Mouse (Mus musculus) limb, embryonic 13.5 days (tissue): ENCODE measurements around the gene Sgip1. TPM values are rescaled to one million over a fixed set of nuclear protein-coding genes. Genes with fewer than 3 reads are reported as not detected.

ENCODE experiments used
- ATAC-seq: fragments of 200-750 bp; cut with Nextera tagmentation; 2 replicates; pipeline ENCODE4 v1.8.0; 2017; ENCODE audit warnings: low read depth, moderate number of reproducible peaks, moderate TSS enrichment; ENCODE audit not compliant: low FRiP score
- H3K27ac ChIP-seq: fragments of 300-500 bp; sonication (generic); 2 replicates; pipeline ENCODE4 v1.5.1; 2015; ENCODE audit warnings: inconsistent platforms, mild to moderate bottlenecking, moderate library complexity
- H3K27me3 ChIP-seq: fragments of 300-500 bp; sonication (generic); 2 replicates; pipeline ENCODE4 v1.6.1; 2015; ENCODE audit warnings: mild to moderate bottlenecking, inconsistent platforms
- H3K36me3 ChIP-seq: fragments of 300-500 bp; sonication (generic); 2 replicates; pipeline ENCODE4 v1.6.1; 2015; ENCODE audit warnings: inconsistent platforms, mild to moderate bottlenecking, moderate library complexity
- H3K4me1 ChIP-seq: fragments of 300-500 bp; sonication (generic); 2 replicates; pipeline ENCODE4 v1.6.1; 2015; ENCODE audit warnings: inconsistent platforms
- H3K4me2 ChIP-seq: fragments of 300-500 bp; sonication (generic); replicated peaks from 2 replicates; pipeline ENCODE4 v1.6.1; 2015; ENCODE audit warnings: inconsistent platforms, mild to moderate bottlenecking, moderate library complexity
- H3K4me3 ChIP-seq: fragments of 300-500 bp; sonication (generic); 2 replicates; pipeline ENCODE4 v1.5.1; 2015; ENCODE audit warnings: moderate library complexity, mild to moderate bottlenecking, inconsistent platforms
- H3K9ac ChIP-seq: fragments of 300-500 bp; sonication (generic); 2 replicates; pipeline ENCODE4 v1.6.1; 2015; ENCODE audit warnings: mild to moderate bottlenecking, inconsistent platforms
- H3K9me3 ChIP-seq: fragments of 300-500 bp; sonication (generic); 2 replicates; pipeline ENCODE4 v1.6.1; 2016; ENCODE audit warnings: inconsistent platforms
- WGBS: fragments of 180-500 bp; shearing (Covaris S2); methylation state at CpG from one replicate; pipeline ENCODE4 v1.1.7; 2015; 5-methylcytosine and 5-hydroxymethylcytosine counted together
- polyA plus RNA-seq: library from polyadenylated mRNA; unstranded; fragments of >200 nt; fragmentation: Nextera tagmentation; extraction: Ambion mirVana; gene quantifications from 2 replicates; pipeline ENCODE4 v1.2.1, GENCODE M21; 2015

The Sgip1 gene
- polyA plus RNA-seq, 1 experiment from 2014 or later, result 10.0 TPM

GRCm38 (mm10) chr4:102976290-102977275, 235.5 kb downstream of the Sgip1 start:
- Histone ChIP-seq H3K9ac (no peak overlapping the region), H3K4me3 (no peak overlapping the region), H3K4me2 (no peak overlapping the region), H3K36me3 (no peaks in the 10 kb centered on the region), H3K27me3 (peaks cover 26% of the 10 kb centered on the region), H3K27ac (no peak overlapping the region), H3K4me1 (peaks cover 12% of the 10 kb centered on the region), H3K9me3 (no peaks in the 10 kb centered on the region)
- WGBS, result 49% methylated on average over 12 of the region's 12 CpGs
- ATAC-seq, result no peak

- Histone ChIP-seq H3K27me3 (peaks cover 26% of the 10 kb centered on the region), H3K9ac (no peak overlapping the region), H3K4me2 (peak overlapping the region; percentile 81), H3K4me1 (peaks cover 12% of the 10 kb centered on the region), H3K9me3 (no peaks in the 10 kb centered on the region), H3K36me3 (no peaks in the 10 kb centered on the region), H3K4me3 (peak overlapping the region; percentile 40), H3K27ac (no peak overlapping the region)
- no peak; the same call in 1 of the 2 replicates for ATAC-seq
- 7% methylated on average over 16 of the region's 16 CpGs for WGBS
Measured at GRCm38 (mm10) chr4:102977778-102978321, 236.8 kb downstream of the Sgip1 start.

DNA sequence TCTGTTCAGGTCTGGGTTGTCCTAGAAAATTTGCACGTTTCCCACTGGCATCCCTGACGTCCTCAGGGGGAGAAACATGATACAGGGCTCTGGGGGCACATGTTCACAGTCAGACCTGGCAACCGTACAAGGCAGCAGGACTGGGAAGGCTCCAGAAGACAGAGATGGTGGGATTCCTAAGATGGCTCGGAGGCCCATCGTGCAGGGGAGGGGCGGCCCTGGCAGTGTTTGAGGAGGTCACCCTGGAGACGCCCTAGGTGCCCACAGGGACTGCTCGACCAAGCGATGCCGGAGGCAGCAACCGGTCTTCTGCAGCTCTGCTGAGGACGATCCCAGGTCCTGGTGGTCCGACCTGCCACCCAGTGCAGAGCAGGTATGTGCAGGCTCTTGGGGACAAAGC, 237.3 kb downstream of the Sgip1 start, which contains the start of gene Tctex1d1:
Gene Tctex1d1, plus strand, starts transcription at position 167 of the 400 bp plus-strand sequence.
- Histone ChIP-seq H3K4me2 (peak within 1 kb of the TSS; percentile 81), H3K4me3 (peak within 1 kb of the TSS; percentile 40), H3K9me3 (no peaks in the 10 kb centered on the region), H3K4me1 (peaks cover 12% of the 10 kb centered on the region), H3K36me3 (no peaks in the 10 kb centered on the region), H3K9ac (peak within 1 kb of the TSS; percentile 53), H3K27me3 (peaks cover 26% of the 10 kb centered on the region), H3K27ac (no peak within 1 kb of the TSS)
- peak; percentile 67 for ATAC-seq
- 4% methylated on average over 13 of the region's 13 CpGs for WGBS

GRCm38 (mm10) chr4:102979385-102979784, 238.3 kb downstream of the Sgip1 start:
- H3K4me3 ChIP-seq, result no peak overlapping the region
- H3K4me2 ChIP-seq, result peak overlapping the region; percentile 81
- WGBS, result 60% methylated on average over 5 of the region's 5 CpGs

GRCm38 (mm10) chr4:102981709-102982108, 240.6 kb downstream of the Sgip1 start:
- no peaks in the 10 kb centered on the region for H3K9me3 ChIP-seq
- no peak overlapping the region for H3K27ac ChIP-seq
- H3K4me3 ChIP-seq, result no peak overlapping the region
- peaks cover 12% of the 10 kb centered on the region for H3K4me1 ChIP-seq
- no peak overlapping the region for H3K9ac ChIP-seq
- H3K27me3 ChIP-seq, result peaks cover 26% of the 10 kb centered on the region
- H3K4me2 ChIP-seq, result no peak overlapping the region
- ATAC-seq, result no peak
- 78% methylated on average over 8 of the region's 8 CpGs for WGBS
- H3K36me3 ChIP-seq, result no peaks in the 10 kb centered on the region

More at GRCm38 (mm10) chr4:102979385-102979784, 238.3 kb downstream of the Sgip1 start:
- H3K9ac ChIP-seq, result no peak overlapping the region
- H3K27me3 ChIP-seq, result peaks cover 26% of the 10 kb centered on the region
- no peaks in the 10 kb centered on the region for H3K9me3 ChIP-seq
- no peak for ATAC-seq
- H3K27ac ChIP-seq, result no peak overlapping the region
- peaks cover 12% of the 10 kb centered on the region for H3K4me1 ChIP-seq
- no peaks in the 10 kb centered on the region for H3K36me3 ChIP-seq

DNA sequence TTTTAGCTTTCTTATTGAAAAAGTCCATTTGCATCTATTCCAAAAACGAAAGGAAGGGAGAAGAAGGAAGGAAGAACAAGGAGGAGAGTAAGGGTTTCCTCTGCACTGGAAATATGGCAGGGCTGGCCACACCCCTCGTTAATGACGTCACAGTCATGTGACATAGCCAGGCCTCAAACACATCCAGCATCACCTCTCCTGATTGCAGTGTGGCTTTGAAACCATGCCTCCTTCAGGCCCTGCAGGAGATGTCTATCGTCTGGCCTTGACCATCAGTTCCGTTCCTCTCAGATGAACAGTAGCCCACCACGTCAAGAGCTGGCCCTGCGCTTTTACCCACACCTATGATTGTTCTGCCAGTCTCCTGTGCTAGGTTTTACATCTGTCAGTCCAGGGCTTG, 245.1 kb downstream of the Sgip1 start:
- Histone ChIP-seq H3K4me2 (no peak overlapping the region), H3K4me3 (no peak overlapping the region), H3K27ac (no peak overlapping the region), H3K4me1 (peaks cover 5% of the 10 kb centered on the region), H3K27me3 (no peaks in the 10 kb centered on the region), H3K9me3 (no peaks in the 10 kb centered on the region), H3K36me3 (no peaks in the 10 kb centered on the region), H3K9ac (no peak overlapping the region)
- ATAC-seq, result no peak
- 70% methylated on average over 7 of the region's 7 CpGs for WGBS

DNA sequence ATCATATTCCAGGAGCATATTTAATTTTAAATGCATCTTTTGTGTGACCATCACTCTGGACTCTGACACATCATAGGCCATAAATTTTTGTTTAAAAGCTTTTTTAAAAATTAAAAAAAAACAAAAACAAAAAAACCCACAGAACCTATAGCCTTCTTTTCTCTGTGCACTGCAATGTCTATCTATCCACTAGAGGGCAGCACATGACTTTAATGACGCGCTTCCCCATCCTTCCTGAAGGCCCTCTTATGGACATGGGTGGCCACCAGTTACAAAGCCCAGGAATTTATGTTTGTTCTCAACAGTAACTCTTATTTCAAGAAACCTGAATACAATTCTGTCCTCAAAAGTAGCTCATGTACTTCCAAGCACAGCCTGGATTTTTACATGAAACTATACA, 245.8 kb downstream of the Sgip1 start:
- ATAC-seq, result peak; percentile 79
- no peaks in the 10 kb centered on the region for H3K36me3 ChIP-seq
- H3K27ac ChIP-seq, result no peak overlapping the region
- WGBS, result 1% methylated on average over 2 of the region's 2 CpGs
- H3K4me2 ChIP-seq, result no peak overlapping the region
- no peaks in the 10 kb centered on the region for H3K9me3 ChIP-seq
- H3K4me3 ChIP-seq, result no peak overlapping the region
- peaks cover 12% of the 10 kb centered on the region for H3K4me1 ChIP-seq
- H3K9ac ChIP-seq, result no peak overlapping the region
- H3K27me3 ChIP-seq, result no peaks in the 10 kb centered on the region

DNA sequence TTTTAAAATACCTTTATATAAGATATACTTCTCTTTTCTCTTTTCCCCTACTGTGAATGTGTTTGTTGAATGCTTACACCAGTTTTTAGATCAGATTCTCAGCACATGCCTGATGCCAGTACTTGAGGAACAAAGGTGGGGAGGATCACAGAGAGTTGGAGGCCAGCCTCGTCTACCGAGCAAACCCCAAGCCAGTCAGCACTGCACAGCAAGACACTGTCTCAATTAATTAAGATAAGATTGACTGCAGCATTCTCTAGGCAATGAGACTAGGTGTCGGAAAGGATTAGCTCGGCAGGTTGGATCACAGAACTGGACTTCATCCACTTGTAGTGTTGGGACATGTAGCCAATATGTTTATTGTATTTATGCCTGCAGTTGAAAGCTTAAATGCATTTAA, 246.2 kb downstream of the Sgip1 start:
- Histone ChIP-seq H3K4me3 (no peak overlapping the region), H3K9me3 (no peaks in the 10 kb centered on the region), H3K4me2 (no peak overlapping the region), H3K9ac (no peak overlapping the region), H3K27ac (no peak overlapping the region), H3K4me1 (peaks cover 12% of the 10 kb centered on the region), H3K27me3 (no peaks in the 10 kb centered on the region), H3K36me3 (no peaks in the 10 kb centered on the region)
- ATAC-seq, result no peak
- WGBS, result 43% methylated on average over 4 of the region's 4 CpGs

DNA sequence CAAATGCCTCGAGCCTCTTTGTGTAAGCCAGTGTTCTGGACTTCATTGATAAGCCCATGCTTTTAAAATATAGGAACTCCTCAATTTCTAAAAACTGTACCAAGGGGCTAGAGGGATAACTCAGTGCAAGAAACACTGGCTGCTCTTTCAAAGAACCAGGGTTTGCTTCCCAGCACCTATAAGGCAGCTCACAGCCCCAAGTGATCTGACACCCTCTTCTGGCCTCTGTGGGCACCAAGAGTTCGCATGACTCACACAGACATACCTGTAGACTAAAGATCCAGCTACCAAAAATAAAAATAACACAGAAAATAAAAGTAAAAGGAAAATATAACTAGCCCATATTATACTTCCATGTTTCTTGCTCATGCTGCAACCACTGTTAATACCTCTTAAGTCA, 246.7 kb downstream of the Sgip1 start:
- Histone ChIP-seq H3K27ac (no peak overlapping the region), H3K9me3 (no peaks in the 10 kb centered on the region)

DNA sequence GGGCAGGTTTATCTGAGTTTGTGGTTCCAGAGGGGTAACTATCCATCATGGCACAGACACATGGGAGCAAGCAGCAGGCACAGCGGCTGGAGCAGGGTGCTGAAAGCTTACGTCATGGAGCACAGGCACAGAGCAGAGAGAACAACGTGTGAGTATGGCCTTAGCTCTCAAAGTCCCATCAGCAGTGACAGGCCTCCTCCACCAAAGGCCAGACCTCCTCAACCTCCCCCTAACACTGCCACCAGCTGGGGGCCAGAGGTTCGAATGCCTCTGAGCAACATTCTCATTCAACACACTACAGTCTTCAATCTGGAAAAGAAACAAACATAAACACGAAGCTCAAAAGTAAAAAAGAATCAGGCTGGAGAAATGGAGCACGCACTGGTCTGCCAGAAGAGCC, 247.4 kb downstream of the Sgip1 start:
- H3K9me3 ChIP-seq, result no peaks in the 10 kb centered on the region
- 72% methylated on average over 6 of the region's 6 CpGs for WGBS

More for the DNA sequence above, 246.7 kb downstream of the Sgip1 start:
- no peaks in the 10 kb centered on the region for H3K36me3 ChIP-seq
- ATAC-seq, result no peak
- peaks cover 12% of the 10 kb centered on the region for H3K4me1 ChIP-seq
- H3K9ac ChIP-seq, result no peak overlapping the region
- WGBS, result 72% methylated on average over 2 of the region's 2 CpGs
- H3K4me2 ChIP-seq, result no peak overlapping the region
- no peaks in the 10 kb centered on the region for H3K27me3 ChIP-seq
- H3K4me3 ChIP-seq, result no peak overlapping the region

DNA sequence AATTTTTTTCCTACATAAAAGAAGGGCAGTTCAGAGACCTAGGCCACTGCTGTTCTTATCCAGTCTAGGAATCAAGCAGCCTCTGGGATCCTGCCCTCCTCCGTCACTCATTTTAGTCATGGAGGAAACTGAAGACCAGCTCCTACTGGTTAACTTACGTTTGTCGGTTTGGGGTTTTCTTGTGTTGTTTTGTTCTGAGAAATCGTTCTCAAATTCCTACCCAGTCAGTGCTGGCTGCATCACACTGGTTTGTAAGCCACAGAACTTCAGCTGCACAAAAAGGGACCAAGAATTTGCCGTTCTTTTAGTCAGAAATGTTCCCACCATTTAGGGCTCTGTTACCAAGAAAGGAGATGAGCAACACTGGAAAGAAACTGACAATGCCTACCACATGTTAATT, 248.3 kb downstream of the Sgip1 start:
- Histone ChIP-seq H3K36me3 (no peaks in the 10 kb centered on the region), H3K9me3 (no peaks in the 10 kb centered on the region), H3K4me2 (no peak overlapping the region), H3K4me3 (no peak overlapping the region), H3K9ac (no peak overlapping the region), H3K27ac (no peak overlapping the region), H3K4me1 (peaks cover 12% of the 10 kb centered on the region), H3K27me3 (no peaks in the 10 kb centered on the region)
- 81% methylated on average over 5 of the region's 5 CpGs for WGBS
- no peak for ATAC-seq

More for the DNA sequence above, 247.4 kb downstream of the Sgip1 start:
- no peak for ATAC-seq
- Histone ChIP-seq H3K4me3 (no peak overlapping the region), H3K36me3 (no peaks in the 10 kb centered on the region), H3K27me3 (no peaks in the 10 kb centered on the region), H3K27ac (no peak overlapping the region), H3K9ac (no peak overlapping the region), H3K4me2 (no peak overlapping the region), H3K4me1 (peaks cover 12% of the 10 kb centered on the region)

GRCm38 (mm10) chr4:102990016-102990415, 248.9 kb downstream of the Sgip1 start:
- no peak for ATAC-seq
- 79% methylated on average over 4 of the region's 4 CpGs for WGBS
- Histone ChIP-seq H3K27me3 (no peaks in the 10 kb centered on the region), H3K36me3 (no peaks in the 10 kb centered on the region), H3K9ac (no peak overlapping the region), H3K27ac (no peak overlapping the region), H3K4me2 (no peak overlapping the region), H3K4me3 (no peak overlapping the region), H3K9me3 (no peaks in the 10 kb centered on the region), H3K4me1 (peaks cover 12% of the 10 kb centered on the region)
